Mouse (Mus musculus) neutrophil, adult 5-6 weeks (primary cell): Measurements from ENCODE around the gene Ahnak2. TPM values are rescaled to one million over a fixed set of nuclear protein-coding genes. Genes with fewer than 3 reads are reported as not detected.
"Not testable (repeated sequence)": the region's sequence is repeated elsewhere in the genome, so short reads cannot be mapped to it uniquely, and the experiment has no call there.

Experiments
- ATAC-seq: fragments of 151-379, 151-347 bp; 2 replicates; pipeline ENCODE4 v1.8.0; 2017; ENCODE audit warnings: mild to moderate bottlenecking, moderate TSS enrichment; ENCODE audit not compliant: insufficient number of reproducible peaks, poor library complexity, low FRiP score, severe bottlenecking; ENCODE audit errors: extremely low read depth
- total RNA-seq: library from RNA; stranded (forward); fragments of 200-1000 nt; gene quantifications from 2 replicates; pipeline ENCODE4 v1.2.3, GENCODE M21; 2017

Ahnak2 gene
- total RNA-seq, 1 experiment from 2014 or later: not detected

DNA sequence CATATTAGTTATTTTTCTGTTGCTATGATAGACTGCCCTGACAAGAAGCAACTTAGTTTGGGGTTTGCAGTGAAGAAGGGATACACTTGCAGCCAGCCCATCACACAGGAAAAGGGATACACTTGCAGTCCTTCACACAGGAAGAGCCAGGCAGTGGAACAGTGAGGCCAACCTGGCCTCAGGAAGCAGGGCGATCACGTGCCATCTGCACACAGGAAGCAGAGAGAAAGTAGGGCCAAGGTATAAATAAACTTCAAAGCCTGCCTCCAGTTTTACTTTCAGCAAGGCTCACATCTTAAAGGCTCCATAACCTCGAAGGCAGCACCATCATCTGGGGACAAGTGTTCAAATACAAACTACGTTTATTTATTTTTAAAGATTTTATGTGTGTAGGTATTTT lies 20.8 kb upstream of the Ahnak2 start:
- ATAC-seq: peak; percentile 47

- no peak for ATAC-seq
These were observed 20.2 kb upstream of the Ahnak2 start for GRCm38 (mm10) chr12:112822676-112823075.

DNA sequence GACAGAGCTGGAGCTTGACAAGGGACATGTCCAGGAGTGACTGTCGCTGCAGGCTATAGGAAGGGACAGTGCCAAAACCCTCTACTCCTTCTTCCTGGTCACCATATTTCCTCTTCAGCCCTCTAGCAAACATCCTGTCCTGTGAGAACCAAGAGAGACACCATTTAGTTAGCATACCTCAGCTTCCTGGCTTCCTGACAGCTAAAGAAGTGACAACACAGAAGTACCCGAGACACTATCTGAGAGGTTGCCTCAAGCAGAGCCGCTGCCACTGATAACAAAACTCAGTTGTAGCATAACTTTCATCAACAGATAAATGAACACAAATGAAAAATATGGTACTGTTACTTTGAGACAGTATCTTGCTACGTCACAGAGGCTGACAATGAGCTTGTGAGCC lies 19.5 kb upstream of the Ahnak2 start:
- ATAC-seq: no peak

DNA sequence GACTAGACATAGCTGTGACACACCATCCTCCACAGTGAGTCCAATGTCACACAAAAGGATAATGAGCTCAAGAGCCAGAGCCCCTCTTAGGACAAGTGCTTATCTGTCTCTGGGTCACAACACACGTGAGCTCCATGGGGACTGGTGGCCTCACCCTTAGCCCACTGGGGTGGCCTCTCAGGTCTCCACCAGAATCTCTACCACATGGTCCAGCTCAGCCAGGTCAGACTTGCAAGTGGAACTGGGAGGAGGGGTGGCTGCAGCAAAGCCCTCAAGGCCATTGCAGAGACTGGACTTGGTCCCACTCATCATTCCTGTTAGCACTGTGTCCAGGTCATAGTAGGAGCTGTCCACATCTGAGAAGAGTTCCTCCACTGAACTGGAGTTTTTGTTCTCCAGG lies 18.8 kb upstream of the Ahnak2 start:
- no peak for ATAC-seq

DNA sequence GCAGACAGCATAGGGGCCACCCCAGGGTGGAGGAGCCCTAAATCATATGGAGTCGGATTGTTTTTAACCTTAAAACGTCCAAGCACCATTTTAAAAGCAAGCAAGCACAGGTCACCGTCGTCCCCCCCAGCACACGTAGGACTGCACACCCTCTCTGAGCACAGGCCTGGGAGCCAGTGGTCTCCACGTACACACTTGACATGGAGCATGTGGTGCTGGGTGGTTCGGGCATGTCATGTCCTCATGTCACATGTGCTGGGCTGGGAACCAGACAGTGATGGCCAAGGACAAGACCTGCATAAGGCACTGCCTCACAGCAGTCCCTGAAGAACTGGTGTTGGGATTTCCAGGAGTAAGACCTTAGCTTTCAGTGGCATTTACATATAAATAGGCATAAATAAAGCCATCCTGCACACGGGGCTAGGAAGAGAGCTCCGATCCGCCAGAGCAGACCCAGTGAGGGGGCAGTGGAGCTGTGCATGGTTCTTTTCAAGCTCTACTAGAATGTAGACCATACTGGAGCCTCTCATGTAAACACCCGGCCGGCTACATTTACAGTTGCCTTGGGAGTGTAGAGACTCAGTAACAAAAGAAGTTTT lies 18.0 kb upstream of the Ahnak2 start:
- ATAC-seq: no peak

DNA sequence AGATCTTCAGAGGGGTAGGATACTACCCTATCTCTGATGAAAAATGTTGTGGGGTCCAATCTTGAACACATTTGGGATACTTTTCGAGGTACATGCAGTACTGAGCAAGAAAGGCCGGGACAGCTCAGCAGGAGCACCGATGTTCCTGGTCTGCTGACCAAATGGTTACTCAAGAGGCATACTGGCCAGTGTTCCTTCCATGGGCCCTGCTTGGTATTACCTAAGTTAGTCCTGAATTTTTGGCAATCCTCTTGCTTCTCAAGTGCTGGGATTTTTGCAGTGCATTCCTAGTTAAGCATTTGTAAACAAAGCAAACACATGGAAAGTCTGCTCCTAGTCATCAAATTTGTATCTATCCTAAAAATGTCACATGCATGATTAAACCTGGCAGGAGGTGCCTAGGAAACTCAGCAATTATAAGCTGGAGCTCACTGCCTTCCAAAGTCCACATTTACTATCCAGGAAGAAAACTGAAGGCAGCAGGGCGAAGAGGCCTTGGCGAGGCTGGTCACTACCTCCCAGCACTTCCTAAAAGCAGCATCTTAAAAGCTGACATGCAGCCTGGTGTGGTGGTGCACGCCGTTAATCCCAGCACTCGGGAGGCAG lies 16.7 kb upstream of the Ahnak2 start:
- ATAC-seq: no peak

- not testable (repeated sequence) for ATAC-seq
These were observed 14.4 kb upstream of the Ahnak2 start for GRCm38 (mm10) chr12:112816866-112817265.

GRCm38 (mm10) chr12:112816294-112816693 lies 13.8 kb upstream of the Ahnak2 start:
- peak; percentile 66 for ATAC-seq

DNA sequence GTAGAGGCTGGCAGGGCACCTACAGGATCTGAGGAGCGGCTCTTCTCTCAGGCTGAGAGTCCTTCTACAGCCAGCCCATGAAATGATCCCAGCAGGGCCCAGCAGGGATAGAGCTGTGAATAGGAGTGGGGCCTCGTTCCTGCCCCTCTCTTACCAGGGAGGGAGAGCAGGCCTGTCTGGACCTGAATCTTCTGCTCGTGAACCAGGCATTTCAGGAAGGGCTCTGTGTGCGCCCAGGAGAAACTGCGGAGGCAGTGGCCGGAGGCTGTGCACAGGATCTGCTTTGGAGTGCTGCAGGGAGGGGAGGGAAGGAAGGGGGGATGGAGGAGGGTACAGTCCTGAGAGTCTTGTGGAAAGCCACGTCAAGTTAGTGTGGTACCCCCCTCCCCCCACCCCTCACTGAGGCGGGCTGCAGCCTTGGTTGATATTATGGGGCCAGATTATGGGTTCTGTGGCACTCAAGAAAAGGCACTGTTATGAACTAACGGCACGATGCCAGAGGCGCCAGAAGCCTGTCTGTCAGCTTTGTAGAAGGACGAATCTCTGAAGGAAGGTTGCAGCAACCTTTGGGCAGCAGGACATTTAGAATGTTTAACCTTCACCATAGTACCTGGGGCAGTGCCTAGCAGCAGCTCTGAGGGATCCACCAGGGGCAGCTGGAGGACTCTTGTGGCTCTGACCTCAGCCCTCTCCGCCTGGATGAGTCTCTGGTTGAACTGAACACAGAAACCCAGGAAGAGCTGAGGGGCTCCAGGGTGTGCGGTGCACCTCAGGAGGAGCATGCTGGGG lies 12.4 kb upstream of the Ahnak2 start:
- no peak for ATAC-seq

GRCm38 (mm10) chr12:112813370-112813769 lies 10.9 kb upstream of the Ahnak2 start:
- ATAC-seq: no peak

DNA sequence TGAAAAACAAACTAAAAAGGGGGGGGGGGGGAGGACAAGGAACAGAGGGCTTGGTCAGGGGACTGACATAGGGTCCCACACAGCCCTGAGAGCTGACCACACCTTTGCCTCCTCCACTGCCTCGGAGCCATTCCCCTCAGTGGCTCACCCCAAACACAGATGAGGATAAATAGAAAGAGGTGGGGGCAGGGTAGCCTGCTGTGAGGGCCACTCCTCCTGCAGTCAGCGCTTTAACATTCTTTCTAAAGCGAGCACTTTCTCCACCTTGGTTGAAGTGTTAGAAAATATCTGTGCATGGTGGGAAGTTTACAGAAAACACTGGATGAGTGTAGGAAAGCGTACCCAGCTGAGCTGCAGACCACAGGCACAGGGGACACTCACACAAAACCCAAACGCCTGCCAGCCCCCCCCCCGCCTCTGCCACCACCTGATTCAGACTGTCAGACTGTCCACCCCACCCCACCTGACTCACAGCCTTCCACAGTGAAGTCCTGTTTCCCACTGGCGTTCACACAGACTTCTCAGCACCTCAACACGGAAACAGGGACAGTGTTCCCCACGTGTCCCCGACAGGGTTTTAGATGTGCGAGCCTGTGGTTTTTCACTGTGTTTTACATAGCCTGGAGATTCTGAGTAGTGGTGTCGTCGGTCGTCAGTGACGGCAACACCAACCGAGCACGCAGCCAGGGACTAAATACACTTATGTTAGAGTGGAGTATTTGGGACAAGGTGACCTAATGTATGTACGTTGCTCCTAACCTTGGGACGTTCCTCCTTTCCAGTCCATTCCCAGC lies 7.8 kb upstream of the Ahnak2 start:
- ATAC-seq: no peak

DNA sequence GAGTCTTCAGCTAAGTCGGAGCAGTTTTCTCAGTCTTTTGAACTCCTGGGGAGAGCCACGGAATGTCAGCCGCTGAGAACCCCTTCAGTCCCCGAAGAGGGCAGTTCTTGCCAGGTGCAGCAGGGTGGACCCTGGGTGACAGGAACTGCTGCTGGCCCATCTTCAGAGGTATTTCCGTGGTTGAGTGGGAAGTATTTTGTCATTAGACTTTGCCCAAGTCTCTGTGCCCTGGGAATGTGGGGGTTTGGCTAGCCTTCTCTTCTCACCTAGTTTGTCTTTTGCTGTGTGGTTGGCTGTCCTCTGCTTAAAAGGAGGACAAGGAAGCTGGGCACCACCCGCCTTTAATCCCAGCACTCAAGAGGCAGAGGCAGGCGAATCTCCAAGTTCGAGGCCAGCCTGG lies 7.2 kb upstream of the Ahnak2 start:
- ATAC-seq: no peak

- peak; percentile 90 for ATAC-seq
These were observed 6.3 kb upstream of the Ahnak2 start, which contains the start of gene Clba1 for GRCm38 (mm10) chr12:112808587-112809364. Gene Clba1, plus strand, starts transcription at chr12:112808937.

DNA sequence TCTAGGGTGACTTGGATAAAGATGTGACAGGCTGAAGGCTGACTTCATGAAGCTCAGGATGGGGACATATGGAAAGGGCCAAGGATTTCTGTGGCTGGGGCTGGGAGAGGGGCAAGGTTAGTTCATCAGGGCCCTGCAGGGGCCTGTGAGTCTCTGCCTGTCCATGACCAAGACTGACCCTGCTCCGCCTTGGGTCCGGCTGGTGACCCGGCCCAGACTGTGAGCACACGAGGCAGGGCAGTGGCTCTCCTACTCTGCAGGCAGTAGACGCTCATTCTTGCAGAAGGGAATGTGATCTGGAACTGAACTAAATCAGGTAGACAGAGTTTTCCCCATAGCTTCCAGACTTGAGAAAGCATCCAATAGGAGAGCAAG lies 5.7 kb upstream of the Ahnak2 start:
- ATAC-seq: no peak

GRCm38 (mm10) chr12:112807796-112808195 lies 5.3 kb upstream of the Ahnak2 start:
- no peak for ATAC-seq

DNA sequence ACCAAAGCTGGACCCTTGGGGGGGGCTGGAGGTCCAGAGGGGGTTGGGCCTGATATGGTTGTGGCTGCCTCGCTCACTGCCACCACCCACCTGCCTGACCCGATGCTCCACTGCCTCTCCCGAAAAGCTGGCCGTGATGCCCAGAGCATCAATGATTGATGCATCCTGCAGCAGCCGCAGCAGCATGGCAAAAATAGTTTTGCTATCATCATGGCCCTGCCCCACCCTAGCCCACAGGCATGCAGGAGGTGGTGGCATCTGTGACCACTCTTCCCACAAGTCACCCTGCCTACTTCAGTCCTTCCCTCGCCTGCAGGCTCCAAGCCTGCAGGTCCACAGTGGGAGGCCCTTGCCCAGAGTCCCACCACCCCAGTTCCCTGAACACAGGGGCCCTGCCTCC lies 3.6 kb upstream of the Ahnak2 start:
- no peak for ATAC-seq

GRCm38 (mm10) chr12:112804046-112804445 lies 1.6 kb upstream of the Ahnak2 start:
- no peak for ATAC-seq

DNA sequence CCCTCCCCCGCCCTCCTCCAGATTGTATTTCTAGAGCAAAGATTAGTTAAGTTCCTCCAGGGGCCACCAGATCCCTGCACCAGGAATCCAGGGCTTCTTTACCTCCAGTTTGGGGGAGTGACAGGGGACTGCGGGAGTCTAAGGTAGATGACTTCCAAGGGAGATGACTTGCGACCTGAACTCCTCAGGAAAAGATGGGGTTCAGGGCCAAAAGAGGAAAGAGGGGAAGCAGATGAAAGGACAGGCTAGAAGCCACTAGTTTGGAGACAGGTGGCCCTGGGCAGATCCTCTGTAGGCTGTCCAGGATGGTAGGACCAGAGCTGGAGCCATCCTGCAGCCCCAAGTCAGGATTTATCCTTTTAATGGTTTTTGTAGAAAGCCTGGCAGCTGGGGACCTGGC lies 460 bp upstream of the Ahnak2 start:
- ATAC-seq: no peak

GRCm38 (mm10) chr12:112800476-112800875 lies 2.0 kb downstream of the Ahnak2 start:
- peak; percentile 58 for ATAC-seq
